Mouse (Mus musculus) lung, postnatal 0 days (tissue): ENCODE measurements around the gene Epha8.

Source experiments
- CTCF ChIP-seq: IDR thresholded peaks from 2 replicates; pipeline ENCODE4 v1.5.1; 2016; ENCODE audit warnings: antibody characterized with exemption, mild to moderate bottlenecking
- EP300 ChIP-seq: IDR thresholded peaks from 2 replicates; pipeline ENCODE4 v1.6.1; 2016; ENCODE audit warnings: antibody characterized with exemption, mild to moderate bottlenecking, control low read depth

- no peak for TF ChIP-seq CTCF
- TF ChIP-seq EP300 = no peak
Observed at GRCm38 (mm10) chr4:136898637-136899036, 58.0 kb downstream of the Epha8 start, which contains the start of gene C1qa.
